Mouse (Mus musculus): ENCODE results near the gene Ankrd31.

- TF ChIP-seq CHD2 (IDR thresholded peaks at IDR 0.05; ENCODE audit: low read depth, low read length): no peak
- TF ChIP-seq MAFK (IDR thresholded peaks at IDR 0.05; ENCODE audit: insufficient read depth, low read depth, low read length): no peak
- no peak for TF ChIP-seq ZC3H11A (IDR thresholded peaks at IDR 0.05; ENCODE audit: borderline replicate concordance, low read depth, low read length)
- no peak for TF ChIP-seq HCFC1 (IDR thresholded peaks at IDR 0.05; ENCODE audit: borderline replicate concordance, insufficient read depth, low read length)
Observed at GRCm38 (mm10) chr13:96945748-96946147, 197.7 kb downstream of the Ankrd31 start.

All from ES-E14 (cell line).